Mouse (Mus musculus) olfactory bulb, adult 2 months (tissue): ENCODE measurements around the gene Igf1r.

Source experiments
- CTCF ChIP-seq: fragments of 200-500 bp; IDR thresholded peaks from 2 replicates; pipeline ENCODE4 v1.5.1; 2012; ENCODE audit warnings: low read depth, mild to moderate bottlenecking, low read length, moderate library complexity; ENCODE audit not compliant: insufficient read depth
- POLR2A ChIP-seq: fragments of 200-500 bp; IDR thresholded peaks from 2 replicates; pipeline ENCODE4 v1.6.1; 2012; ENCODE audit warnings: mild to moderate bottlenecking, low read depth, low read length, moderate library complexity; ENCODE audit not compliant: insufficient read depth

- TF ChIP-seq POLR2A (no peak), CTCF (no peak)
Measured at GRCm38 (mm10) chr7:67911841-67912240, 40.8 kb upstream of the Igf1r start.
